Mouse (Mus musculus) spleen, adult 2 months (tissue): ENCODE measurements around the gene Rhbdd3. TPM values are rescaled to one million over a fixed set of nuclear protein-coding genes. Genes with fewer than 3 reads are reported as not detected.

ENCODE experiments used
- DNase-seq, 2 experiments: peaks; one replicate each; pipeline versions ENCODE4 v3.0.0 to v3.0.0-alpha.2; 2012 to 2021; ENCODE audit warnings: low spot score in 2 of 2, low read depth in 1 of 2
- H3K27ac ChIP-seq: fragments of 200-500 bp; 2 replicates; pipeline ENCODE4 v1.5.1; 2012; ENCODE audit warnings: low read length, inconsistent platforms; ENCODE audit not compliant: insufficient read depth
- H3K27me3 ChIP-seq: fragments of 200-500 bp; 2 replicates; pipeline ENCODE4 v1.6.1; 2012; ENCODE audit warnings: mild to moderate bottlenecking, moderate library complexity, low read length, inconsistent platforms; ENCODE audit not compliant: control insufficient read depth, insufficient read depth
- H3K36me3 ChIP-seq: fragments of 200-500 bp; 2 replicates; pipeline ENCODE4 v1.6.1; 2012; ENCODE audit warnings: mild to moderate bottlenecking, low read length, inconsistent platforms; ENCODE audit not compliant: control insufficient read depth, insufficient read depth
- H3K4me1 ChIP-seq: fragments of 200-500 bp; 2 replicates; pipeline ENCODE4 v1.6.1; 2011; ENCODE audit warnings: inconsistent platforms; ENCODE audit not compliant: control insufficient read depth, insufficient read depth, insufficient read length
- H3K4me3 ChIP-seq: fragments of 200-500 bp; 2 replicates; pipeline ENCODE4 v1.5.1; 2011; ENCODE audit warnings: mild to moderate bottlenecking, inconsistent platforms; ENCODE audit not compliant: insufficient read depth, insufficient read length; ENCODE audit errors: extremely low read depth
- CTCF ChIP-seq: fragments of 200-500 bp; IDR thresholded peaks from 2 replicates; pipeline ENCODE4 v1.5.1; 2011; ENCODE audit warnings: mild to moderate bottlenecking, inconsistent platforms; ENCODE audit not compliant: insufficient read depth, insufficient read length, insufficient replicate concordance; ENCODE audit errors: extremely low read depth
- POLR2A ChIP-seq: fragments of 200-500 bp; IDR thresholded peaks from 2 replicates; pipeline ENCODE4 v1.6.1; 2011; ENCODE audit warnings: low read depth, low read length, inconsistent platforms
- WGBS: fragments of 180-500 bp; shearing (Covaris S2); methylation state at CpG from one replicate; pipeline ENCODE4 v1.1.7; 2018; 5-methylcytosine and 5-hydroxymethylcytosine counted together
- polyA plus RNA-seq: library from polyadenylated mRNA; depleted of rRNA; stranded (reverse); fragments of >200 nt; gene quantifications from 2 replicates; pipeline ENCODE4 v1.2.3, GENCODE M21; 2012; rRNA removed

The Rhbdd3 gene
- polyA plus RNA-seq, result 14.6 and 17.8 TPM in 2 replicates

DNA sequence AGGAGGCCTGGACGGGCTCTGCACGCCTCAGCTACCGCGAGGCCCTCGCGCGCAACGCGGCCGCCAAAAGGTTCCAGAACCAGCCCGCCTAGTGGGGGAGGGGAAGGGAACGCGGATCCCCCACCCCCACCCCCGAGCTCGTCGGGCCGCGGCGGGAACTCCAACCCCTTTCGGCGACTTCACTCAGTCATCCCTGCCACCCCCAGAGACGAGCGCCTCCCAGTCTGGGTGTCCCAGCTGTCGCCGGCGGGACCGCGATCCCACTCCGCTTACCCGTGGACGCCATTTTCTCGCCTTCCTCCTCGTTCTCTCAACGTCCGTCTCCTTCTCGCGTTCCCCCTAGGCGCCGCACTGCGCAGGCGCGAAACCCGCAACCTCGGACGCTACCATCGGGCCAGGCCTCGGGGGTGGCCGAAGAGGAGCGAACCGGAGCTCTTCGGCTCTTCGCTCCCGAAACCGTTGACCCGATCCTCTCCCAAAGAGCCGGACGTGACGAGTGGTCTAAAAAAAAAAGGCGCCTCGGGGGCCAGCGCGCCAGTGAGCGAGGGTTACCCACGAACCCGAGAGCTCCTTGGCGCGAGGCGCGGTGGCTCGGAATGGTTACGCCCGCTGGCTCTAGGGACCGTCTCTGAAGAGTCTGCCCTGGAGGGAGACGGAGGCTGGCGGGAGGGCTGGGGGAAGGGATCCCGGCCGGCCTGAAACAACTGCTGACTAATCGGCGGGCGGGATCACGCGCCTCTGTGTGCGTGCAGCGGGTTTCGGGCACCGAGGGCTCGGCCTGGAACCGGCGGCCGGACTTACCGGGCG lies at the start of gene Rhbdd3, which contains the start of gene Ewsr1:
TSS of gene Rhbdd3 (plus strand) at position 191 of the 807 bp plus-strand sequence.
TSS of gene Ewsr1 (minus strand) at position 531 of the 807 bp plus-strand sequence.
- Histone ChIP-seq H3K27ac (peak within 1 kb of the TSS; percentile 100), H3K27me3 (no peaks in the 10 kb centered on the region), H3K4me3 (peak within 1 kb of the TSS; percentile 91), H3K36me3 (no peaks in the 10 kb centered on the region), H3K4me1 (peaks cover 2% of the 10 kb centered on the region)
- DNase-seq, result peak; percentile 94 to 95
- under 1% methylated on average over 91 of the region's 92 CpGs for WGBS
- TF ChIP-seq CTCF (no peak), POLR2A (peak; percentile 84)

DNA sequence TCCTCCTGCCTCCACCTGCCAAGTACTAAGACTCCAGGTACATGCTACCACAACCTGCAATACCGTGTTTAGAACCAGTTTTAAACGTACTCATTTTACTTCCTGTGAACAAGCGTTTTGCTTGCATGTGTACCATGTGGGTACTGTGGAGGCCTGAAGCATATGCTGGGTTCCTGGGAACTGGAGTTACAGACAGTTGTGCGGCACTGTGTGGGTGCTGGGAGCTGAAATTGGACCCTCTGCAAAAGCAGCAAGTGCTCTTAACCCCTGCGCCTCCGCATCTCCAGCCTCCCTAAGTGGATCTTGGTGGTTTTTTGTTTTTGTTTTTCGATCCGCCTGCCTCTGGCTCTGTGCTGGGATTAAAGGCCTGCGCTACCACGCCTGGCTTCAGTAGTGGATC lies 47.1 kb upstream of the Rhbdd3 start:
- Histone ChIP-seq H3K27me3 (no peaks in the 10 kb centered on the region), H3K4me1 (no peaks in the 10 kb centered on the region), H3K36me3 (no peaks in the 10 kb centered on the region), H3K27ac (no peak overlapping the region), H3K4me3 (no peak overlapping the region)
- TF ChIP-seq CTCF (no peak), POLR2A (no peak)
- WGBS, result 79% methylated on average over 10 of the region's 10 CpGs
- no peak for DNase-seq

DNA sequence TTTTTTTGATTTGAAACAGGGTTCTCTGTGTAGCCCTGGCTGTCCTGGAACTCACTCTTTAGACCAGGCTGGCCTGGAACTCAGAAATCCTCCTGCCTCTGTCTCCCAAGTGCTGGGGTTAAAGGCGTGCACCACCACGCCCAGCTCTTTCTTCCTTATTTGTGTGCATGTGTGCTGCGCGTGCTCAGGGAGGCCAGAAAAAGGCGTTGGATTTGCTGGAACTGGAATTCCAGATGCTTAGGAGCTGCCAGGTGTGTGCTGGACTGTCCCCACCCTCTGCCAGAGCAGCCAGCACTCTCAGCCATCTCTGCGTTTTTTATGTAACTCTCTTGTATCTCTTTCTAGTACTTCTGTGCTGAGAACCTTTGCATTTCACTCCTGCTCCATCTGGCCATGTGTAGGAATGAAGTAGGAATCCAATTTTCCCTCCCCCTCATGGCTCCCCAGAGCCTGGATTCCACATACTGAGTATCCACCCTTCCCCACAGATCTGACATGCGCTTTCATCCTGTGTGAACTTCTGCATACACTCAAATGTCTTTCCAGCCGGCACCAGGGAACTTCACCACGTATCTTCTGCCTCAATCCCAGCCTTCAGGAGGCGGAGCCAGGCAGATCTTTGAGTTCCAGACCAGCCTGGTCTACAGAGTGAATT lies 46.4 kb upstream of the Rhbdd3 start:
- Histone ChIP-seq H3K36me3 (no peaks in the 10 kb centered on the region), H3K4me1 (no peaks in the 10 kb centered on the region), H3K4me3 (no peak overlapping the region), H3K27me3 (no peaks in the 10 kb centered on the region), H3K27ac (no peak overlapping the region)
- 88% methylated on average over 10 of the region's 10 CpGs for WGBS
- DNase-seq, result no peak
- no peak for TF ChIP-seq CTCF
- no peak for TF ChIP-seq POLR2A

DNA sequence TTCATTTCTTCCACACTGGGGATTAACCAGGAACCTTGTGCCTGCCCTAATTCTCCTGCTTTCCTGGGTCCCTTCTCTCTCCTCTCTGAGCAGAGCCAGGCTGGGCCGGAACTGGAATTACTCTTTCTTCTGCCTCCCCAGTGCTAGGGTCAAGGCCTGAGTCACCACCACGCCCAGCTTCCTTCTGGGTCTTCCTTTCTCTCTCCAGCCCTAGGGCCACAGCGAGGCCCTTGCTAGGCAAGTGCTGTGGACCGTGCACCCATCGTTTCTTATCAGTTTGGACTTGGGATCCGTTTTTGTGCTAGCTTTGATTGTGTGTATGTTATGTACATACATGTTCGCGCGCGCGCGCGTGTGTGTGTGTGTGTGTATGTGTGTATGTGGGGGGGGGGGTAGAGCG lies 44.6 kb upstream of the Rhbdd3 start:
- Histone ChIP-seq H3K36me3 (no peaks in the 10 kb centered on the region), H3K4me1 (peaks cover 7% of the 10 kb centered on the region), H3K27me3 (no peaks in the 10 kb centered on the region), H3K4me3 (no peak overlapping the region), H3K27ac (no peak overlapping the region)
- WGBS, result 93% methylated on average over 14 of the region's 14 CpGs
- TF ChIP-seq POLR2A (no peak), CTCF (no peak)
- no peak for DNase-seq

DNA sequence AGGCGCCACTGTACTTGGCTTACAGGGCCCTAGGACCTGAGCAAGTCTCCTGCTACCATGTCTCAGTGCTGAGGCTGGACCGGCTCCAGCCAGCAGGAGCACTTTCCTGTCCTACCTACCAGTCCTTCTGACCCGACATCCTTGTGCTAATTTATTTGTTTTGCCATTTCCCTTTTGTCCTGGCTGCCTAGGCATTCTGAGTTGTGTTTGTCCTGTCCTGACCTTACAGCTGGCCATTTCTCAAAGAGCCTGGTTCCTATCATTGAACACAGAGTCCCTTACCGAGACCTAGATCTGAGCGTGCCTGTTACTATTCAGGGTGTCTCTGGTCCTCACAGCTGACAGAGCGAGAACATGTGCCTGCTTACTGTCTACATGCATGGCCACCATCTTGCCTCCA lies 43.9 kb upstream of the Rhbdd3 start:
- Histone ChIP-seq H3K36me3 (no peaks in the 10 kb centered on the region), H3K27ac (no peak overlapping the region), H3K4me3 (no peak overlapping the region), H3K4me1 (peaks cover 13% of the 10 kb centered on the region), H3K27me3 (no peaks in the 10 kb centered on the region)
- 82% methylated on average over 6 of the region's 6 CpGs for WGBS
- DNase-seq, result no peak
- TF ChIP-seq POLR2A (no peak), CTCF (no peak)

DNA sequence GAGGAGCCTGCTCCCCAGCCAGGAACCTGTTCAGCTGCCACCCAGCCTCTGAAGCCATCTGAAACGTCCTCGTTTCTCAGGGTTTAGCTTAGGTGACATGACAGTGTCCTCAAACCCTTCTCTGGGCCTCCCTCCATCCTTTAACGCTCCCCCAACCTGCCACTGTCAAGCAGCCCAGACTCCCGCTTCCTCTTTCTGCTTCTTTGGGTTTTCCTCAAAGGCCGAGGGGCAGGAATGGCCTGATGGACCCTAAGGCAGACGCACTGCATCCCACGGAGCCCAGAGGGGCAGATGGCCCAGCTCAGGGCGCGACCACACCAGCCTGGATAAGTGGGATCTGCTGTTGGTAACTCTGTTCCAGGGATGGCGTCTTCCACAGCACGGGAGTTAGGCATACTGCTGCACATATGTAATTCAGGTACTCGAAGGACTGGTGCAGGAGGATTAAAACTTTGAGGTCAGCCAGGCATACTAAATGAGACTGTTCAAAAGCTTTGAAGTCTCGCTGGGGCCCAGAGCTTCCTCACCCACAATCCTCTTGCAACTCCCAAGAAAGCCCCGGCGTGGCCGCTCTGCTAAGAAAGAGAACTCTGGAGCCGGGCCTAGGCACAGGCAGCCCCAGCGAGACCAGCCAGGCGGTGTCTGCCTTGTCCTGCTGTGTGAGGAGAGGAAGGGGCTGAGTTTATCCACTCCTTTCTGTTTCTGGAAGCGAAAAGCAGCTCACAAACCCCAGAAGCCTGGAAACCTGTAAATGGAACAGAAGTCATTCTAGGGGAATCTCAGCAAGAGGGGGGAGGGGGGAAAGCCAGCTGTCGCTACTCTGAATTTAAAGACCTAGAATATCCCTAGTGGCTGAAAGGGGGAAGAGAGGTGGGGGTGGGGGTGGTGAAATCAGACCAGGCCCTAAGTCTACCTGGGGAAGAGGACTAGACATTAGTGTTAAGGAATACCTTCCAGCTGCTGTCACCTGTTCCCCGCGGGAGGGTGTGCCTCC lies 42.5 kb upstream of the Rhbdd3 start:
- no peak overlapping the region for H3K27ac ChIP-seq
- H3K4me1 ChIP-seq, result peaks cover 18% of the 10 kb centered on the region
- no peaks in the 10 kb centered on the region for H3K36me3 ChIP-seq
- H3K4me3 ChIP-seq, result no peak overlapping the region
- no peak for DNase-seq
- TF ChIP-seq POLR2A (no peak), CTCF (no peak)
- 62% methylated on average over 23 of the region's 23 CpGs for WGBS
- peaks cover 5% of the 10 kb centered on the region for H3K27me3 ChIP-seq
